Mouse (Mus musculus) E14TG2a.4 (cell line): ENCODE data around the gene Dusp11.
"Not testable (repeated sequence)": the region's sequence is repeated elsewhere in the genome, so short reads cannot be mapped to it uniquely, and the experiment has no call there.

Source experiments
- H3K27me3 ChIP-seq: 2 replicates; pipeline ENCODE4 v1.6.1; 2014; ENCODE audit warnings: low read length, control low read depth; ENCODE audit not compliant: insufficient read depth
- H3K36me3 ChIP-seq: 2 replicates; pipeline ENCODE4 v1.6.1; 2014; ENCODE audit warnings: low read length, control low read depth; ENCODE audit not compliant: insufficient read depth
- H3K4me1 ChIP-seq: replicated peaks from 2 replicates; pipeline ENCODE4 v1.6.1; 2014; ENCODE audit warnings: low read depth, low read length, control low read depth
- H3K4me3 ChIP-seq: replicated peaks from 2 replicates; pipeline ENCODE4 v1.5.1; 2014; ENCODE audit warnings: mild to moderate bottlenecking, low read length
- H3K9me3 ChIP-seq: 2 replicates; pipeline ENCODE4 v1.6.1; 2014; ENCODE audit warnings: low read length, control low read depth
- CTCF ChIP-seq: conservative IDR thresholded peaks from 2 replicates; pipeline ENCODE4 v1.5.1; 2014; ENCODE audit warnings: low read length
- NANOG ChIP-seq: IDR thresholded peaks from 2 replicates; pipeline ENCODE4 v1.6.1; 2014; ENCODE audit warnings: borderline replicate concordance, low read length, mixed read lengths
- POU5F1 ChIP-seq: IDR thresholded peaks from 2 replicates; pipeline ENCODE4 v1.6.1; 2014; ENCODE audit warnings: low read length, borderline replicate concordance

Dusp11 gene

GRCm38 (mm10) chr6:85926709-85927108 is 34.8 kb downstream of the Dusp11 start:
- Histone ChIP-seq H3K36me3 (peaks cover 83% of the 10 kb centered on the region), H3K9me3 (no peaks in the 10 kb centered on the region), H3K4me1 (no peaks in the 10 kb centered on the region), H3K4me3 (no peak overlapping the region), H3K27me3 (no peaks in the 10 kb centered on the region)
- no peak for TF ChIP-seq CTCF
- no peak for TF ChIP-seq NANOG
- no peak for TF ChIP-seq POU5F1

- H3K9me3 ChIP-seq, result no peaks in the 10 kb centered on the region
- H3K36me3 ChIP-seq, result peaks cover 83% of the 10 kb centered on the region
- TF ChIP-seq CTCF (no peak), POU5F1 (no peak), NANOG (no peak)
- H3K27me3 ChIP-seq, result no peaks in the 10 kb centered on the region
- H3K4me1 ChIP-seq, result peaks cover 5% of the 10 kb centered on the region; the same call in 1 of the 2 replicates
- no peak overlapping the region for H3K4me3 ChIP-seq
These were observed 37.8 kb downstream of the Dusp11 start for GRCm38 (mm10) chr6:85923643-85924042.

GRCm38 (mm10) chr6:85919401-85919800 is 42.1 kb downstream of the Dusp11 start:
- H3K9me3 ChIP-seq, result no peaks in the 10 kb centered on the region
- peaks cover 20% of the 10 kb centered on the region for H3K4me1 ChIP-seq
- TF ChIP-seq NANOG, result no peak
- TF ChIP-seq CTCF, result no peak
- TF ChIP-seq POU5F1, result no peak
- H3K4me3 ChIP-seq, result no peak overlapping the region
- peaks cover 42% of the 10 kb centered on the region for H3K36me3 ChIP-seq
- no peaks in the 10 kb centered on the region for H3K27me3 ChIP-seq

GRCm38 (mm10) chr6:85918341-85918740 is 43.1 kb downstream of the Dusp11 start:
- H3K9me3 ChIP-seq, H3K4me3 ChIP-seq, H3K27me3 ChIP-seq: not testable (repeated sequence)
- Histone ChIP-seq H3K4me1 (peaks cover 20% of the 10 kb centered on the region), H3K36me3 (peaks cover 34% of the 10 kb centered on the region)

- Histone ChIP-seq H3K4me3 (peak overlapping the region; percentile 84), H3K4me1 (peaks cover 20% of the 10 kb centered on the region), H3K27me3 (no peaks in the 10 kb centered on the region), H3K36me3 (peaks cover 20% of the 10 kb centered on the region), H3K9me3 (no peaks in the 10 kb centered on the region)
- TF ChIP-seq POU5F1, result no peak
- TF ChIP-seq NANOG, result no peak
- TF ChIP-seq CTCF, result no peak
These were observed 44.9 kb downstream of the Dusp11 start for GRCm38 (mm10) chr6:85916596-85916995.

- H3K27me3 ChIP-seq, H3K9me3 ChIP-seq: not testable (repeated sequence)
- Histone ChIP-seq H3K36me3 (peaks cover 12% of the 10 kb centered on the region), H3K4me1 (peaks cover 20% of the 10 kb centered on the region), H3K4me3 (peak within 1 kb of the TSS; percentile 84)
- TF ChIP-seq NANOG, result peak; percentile 61
These were observed 45.6 kb downstream of the Dusp11 start, which contains the start of gene Nat8f1 for GRCm38 (mm10) chr6:85915539-85916513. Gene Nat8f1, minus strand, starts transcription at chr6:85915687.

- Histone ChIP-seq H3K36me3 (peaks cover 5% of the 10 kb centered on the region; the same call in 1 of the 2 replicates), H3K4me1 (peaks cover 16% of the 10 kb centered on the region), H3K9me3 (no peaks in the 10 kb centered on the region), H3K4me3 (peak overlapping the region; percentile 84), H3K27me3 (0 out of 2 replicates have a peak, but pooled peaks cover 3% of the 10 kb centered on the region)
- TF ChIP-seq NANOG, result no peak
These were observed 46.3 kb downstream of the Dusp11 start for GRCm38 (mm10) chr6:85915141-85915538.

- Histone ChIP-seq H3K36me3 (no peaks in the 10 kb centered on the region), H3K4me3 (no peak within 1 kb of the TSS), H3K27me3 (peaks cover 3% of the 10 kb centered on the region; the same call in 1 of the 2 replicates), H3K9me3 (no peaks in the 10 kb centered on the region), H3K4me1 (peaks cover 13% of the 10 kb centered on the region)
- TF ChIP-seq POU5F1, result no peak
- no peak for TF ChIP-seq NANOG
- no peak for TF ChIP-seq CTCF
These were observed 49.9 kb downstream of the Dusp11 start, which contains the start of gene Tprkb for GRCm38 (mm10) chr6:85911587-85911986. Gene Tprkb, plus strand, starts transcription at chr6:85911865.

- TF ChIP-seq POU5F1, result no peak
- TF ChIP-seq CTCF, result no peak
- no peak for TF ChIP-seq NANOG
- no peaks in the 10 kb centered on the region for H3K36me3 ChIP-seq
- H3K4me3 ChIP-seq, result no peak overlapping the region
- no peaks in the 10 kb centered on the region for H3K9me3 ChIP-seq
- peaks cover under 1% of the 10 kb centered on the region; the same call in 1 of the 2 replicates for H3K4me1 ChIP-seq
- peaks cover 3% of the 10 kb centered on the region; the same call in 1 of the 2 replicates for H3K27me3 ChIP-seq
These were observed 51.8 kb downstream of the Dusp11 start for GRCm38 (mm10) chr6:85909704-85910103.
